Mouse (Mus musculus): ENCODE measurements around the gene Gm49369. TPM values are rescaled to one million over a fixed set of nuclear protein-coding genes. Genes with fewer than 3 reads are reported as not detected.
"Not testable (repeated sequence)": the region's sequence is repeated elsewhere in the genome, so short reads cannot be mapped to it uniquely, and the experiment has no call there.

The Gm49369 gene
- polyA plus RNA-seq, 2 experiments = 0.29 TPM; not detected in 1

DNA sequence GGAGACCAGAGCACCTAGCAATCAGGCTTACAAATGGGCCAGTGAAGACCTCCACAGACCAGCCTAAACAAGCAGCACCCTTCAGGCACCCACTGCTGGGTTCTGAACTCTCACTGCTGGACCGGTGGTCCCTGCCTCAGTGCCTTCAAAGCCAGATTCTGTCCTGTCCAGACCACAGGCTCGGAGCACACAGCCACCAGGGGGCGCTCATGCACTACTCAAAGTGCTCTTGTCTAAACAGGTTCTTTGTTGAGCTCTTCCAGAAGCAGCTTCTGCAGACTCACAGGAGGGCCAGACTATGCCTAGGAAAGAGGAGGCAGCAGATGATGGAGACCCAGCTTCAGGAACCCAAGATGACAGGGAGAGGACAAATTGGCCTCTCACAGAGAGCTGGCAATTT is 48.2 kb downstream of the Gm49369 start:
- Histone ChIP-seq H3K9ac (replicated peaks) (no peak overlapping the region), H3K27ac (no peak overlapping the region), H3K27me3 (ENCODE audit: control insufficient read depth, insufficient read depth, low read length) (no peaks in the 10 kb centered on the region), H3K4me2 (ENCODE audit: low read depth) (no peak overlapping the region), H3K36me3 (replicated peaks; ENCODE audit: control insufficient read depth, insufficient read depth, low read depth) (no peaks in the 10 kb centered on the region), H3K4me1 (replicated peaks; ENCODE audit: control insufficient read depth in 2 of 2, insufficient read depth in 2 of 2, low read length in 1 of 2) (peaks cover 12 to 18% of the 10 kb centered on the region in 2 experiments), H3K9me3 (ENCODE audit: control insufficient read depth, low read length) (no peaks in the 10 kb centered on the region), H3K4me3 (ENCODE audit: insufficient read depth in 1 of 2, low read depth in 2 of 2, low read length in 2 of 2) (no peak overlapping the region)
- TF ChIP-seq EP300 (IDR thresholded peaks at IDR 0.05; ENCODE audit: low read depth) = no peak
- peak; percentile 99 for TF ChIP-seq CTCF (IDR thresholded peaks at IDR 0.05; ENCODE audit: low read depth)
- ATAC-seq (ENCODE audit: insufficient read depth) (peak; percentile 58), DNase-seq (ENCODE audit: low read depth in 3 of 3, low spot score in 3 of 3) (peak; percentile 65 to 76 (median 69))
- 0% methylated on average over 3 of the region's 3 CpGs for WGBS (ENCODE audit: insufficient replicate concordance)

DNA sequence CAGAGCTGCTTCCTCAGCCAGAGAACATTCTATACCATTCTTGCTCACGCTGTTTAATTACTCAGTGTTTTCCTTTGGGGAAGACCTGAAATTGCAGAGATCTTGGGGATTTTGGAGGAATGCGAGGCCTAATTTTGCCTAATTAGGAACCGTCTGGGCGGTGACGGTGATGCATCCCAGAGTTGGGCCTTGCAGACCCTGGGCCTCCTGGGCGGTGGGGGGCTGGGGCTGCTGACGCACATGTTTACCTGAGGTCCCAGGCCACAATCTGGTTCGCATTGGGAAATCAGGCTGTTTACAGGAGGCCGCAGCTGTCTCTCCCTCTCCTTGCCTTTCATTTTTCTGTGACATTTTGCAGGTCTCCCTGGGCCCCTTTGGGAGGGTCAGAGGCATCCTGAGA is 49.7 kb downstream of the Gm49369 start:
- not testable (repeated sequence) for DNase-seq (ENCODE audit: low read depth in 3 of 3, low spot score in 3 of 3); H3K4me2 ChIP-seq (ENCODE audit: low read depth); H3K36me3 ChIP-seq (replicated peaks; ENCODE audit: control insufficient read depth, insufficient read depth, low read depth); H3K9ac ChIP-seq (replicated peaks); H3K27me3 ChIP-seq (ENCODE audit: control insufficient read depth, insufficient read depth, low read length); ATAC-seq (ENCODE audit: insufficient read depth); H3K27ac ChIP-seq; H3K9me3 ChIP-seq (ENCODE audit: control insufficient read depth, low read length); H3K4me3 ChIP-seq (ENCODE audit: insufficient read depth in 1 of 2, low read depth in 2 of 2, low read length in 2 of 2)
- 92% methylated on average over 3 of the region's 9 CpGs for WGBS (ENCODE audit: insufficient replicate concordance)
- peaks cover 12 to 18% of the 10 kb centered on the region in 2 experiments for H3K4me1 ChIP-seq (replicated peaks; ENCODE audit: control insufficient read depth in 2 of 2, insufficient read depth in 2 of 2, low read length in 1 of 2)

DNA sequence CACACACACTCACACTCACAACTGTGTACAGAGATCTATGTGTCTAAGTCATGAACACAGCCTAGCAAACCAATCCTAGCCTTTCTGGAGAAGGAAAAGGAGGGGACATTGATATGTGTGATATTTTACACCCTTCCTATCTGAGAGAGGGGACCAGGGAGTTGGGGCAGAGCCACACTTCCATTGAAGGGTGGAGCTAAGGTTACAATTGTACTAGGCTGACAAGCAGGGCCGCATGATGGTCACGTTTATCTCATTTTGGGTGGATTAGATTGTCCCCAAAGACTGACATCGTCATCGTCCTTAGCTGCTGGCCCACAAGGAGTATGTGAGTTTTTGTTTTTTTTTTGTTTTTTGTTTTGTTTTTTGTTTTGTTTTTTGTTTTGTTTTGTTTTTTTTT is 51.2 kb downstream of the Gm49369 start:
- H3K4me2 ChIP-seq (ENCODE audit: low read depth) = no peak overlapping the region
- H3K36me3 ChIP-seq (replicated peaks; ENCODE audit: control insufficient read depth, insufficient read depth, low read depth) = no peaks in the 10 kb centered on the region
- no peaks in the 10 kb centered on the region for H3K9me3 ChIP-seq (ENCODE audit: control insufficient read depth, low read length)
- TF ChIP-seq EP300 (IDR thresholded peaks at IDR 0.05; ENCODE audit: low read depth) (no peak), CTCF (IDR thresholded peaks at IDR 0.05; ENCODE audit: low read depth) (no peak)
- H3K27ac ChIP-seq = no peak overlapping the region
- 17% methylated on average over 4 of the region's 4 CpGs for WGBS (ENCODE audit: insufficient replicate concordance)
- DNase-seq (ENCODE audit: low read depth in 3 of 3, low spot score in 3 of 3) = no peak
- peaks cover 12 to 18% of the 10 kb centered on the region in 2 experiments for H3K4me1 ChIP-seq (replicated peaks; ENCODE audit: control insufficient read depth in 2 of 2, insufficient read depth in 2 of 2, low read length in 1 of 2)
- H3K27me3 ChIP-seq (ENCODE audit: control insufficient read depth, insufficient read depth, low read length) = no peaks in the 10 kb centered on the region
- H3K9ac ChIP-seq (replicated peaks) = no peak overlapping the region
- ATAC-seq (ENCODE audit: insufficient read depth) = peak; percentile 46; the same call in 1 of the 2 replicates
- H3K4me3 ChIP-seq (ENCODE audit: insufficient read depth in 1 of 2, low read depth in 2 of 2, low read length in 2 of 2) = no peak overlapping the region

DNA sequence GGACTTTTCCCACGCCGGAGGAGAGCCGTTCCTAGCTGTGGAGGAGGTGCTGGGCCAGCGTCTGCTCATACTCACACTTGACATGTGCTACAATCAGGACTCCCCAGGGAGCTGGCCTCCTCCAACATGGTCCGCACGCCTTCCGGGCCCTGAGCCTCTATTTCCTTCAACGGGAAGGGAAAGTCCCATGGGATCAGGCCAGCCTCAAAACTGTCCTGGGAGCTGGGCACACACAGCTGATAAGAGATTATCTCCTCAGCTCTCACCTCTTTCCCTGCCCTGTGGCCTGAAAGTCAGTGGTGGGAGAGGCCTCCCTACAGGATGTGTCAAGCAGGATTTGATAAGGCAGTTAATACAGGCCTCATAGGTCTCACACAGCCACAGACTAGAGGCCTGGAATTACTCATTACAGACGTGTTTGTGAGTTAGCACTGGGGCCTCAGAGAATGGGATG is 52.2 kb downstream of the Gm49369 start:
- no peaks in the 10 kb centered on the region for H3K36me3 ChIP-seq (replicated peaks; ENCODE audit: control insufficient read depth, insufficient read depth, low read depth)
- no peaks in the 10 kb centered on the region for H3K27me3 ChIP-seq (ENCODE audit: control insufficient read depth, insufficient read depth, low read length)
- WGBS (ENCODE audit: insufficient replicate concordance) = 44% methylated on average over 9 of the region's 9 CpGs
- H3K4me2 ChIP-seq (ENCODE audit: low read depth) = no peak overlapping the region
- H3K27ac ChIP-seq = no peak overlapping the region
- H3K4me3 ChIP-seq (ENCODE audit: insufficient read depth in 1 of 2, low read depth in 2 of 2, low read length in 2 of 2) = no peak overlapping the region
- ATAC-seq (ENCODE audit: insufficient read depth) = peak; percentile 69
- peaks cover 12 to 18% of the 10 kb centered on the region in 2 experiments for H3K4me1 ChIP-seq (replicated peaks; ENCODE audit: control insufficient read depth in 2 of 2, insufficient read depth in 2 of 2, low read length in 1 of 2)
- no peaks in the 10 kb centered on the region for H3K9me3 ChIP-seq (ENCODE audit: control insufficient read depth, low read length)
- no peak overlapping the region for H3K9ac ChIP-seq (replicated peaks)
- no peak for DNase-seq (ENCODE audit: low read depth in 3 of 3, low spot score in 3 of 3)
- TF ChIP-seq CTCF (IDR thresholded peaks at IDR 0.05; ENCODE audit: low read depth) = no peak
- peak; percentile 39 for TF ChIP-seq EP300 (IDR thresholded peaks at IDR 0.05; ENCODE audit: low read depth)

DNA sequence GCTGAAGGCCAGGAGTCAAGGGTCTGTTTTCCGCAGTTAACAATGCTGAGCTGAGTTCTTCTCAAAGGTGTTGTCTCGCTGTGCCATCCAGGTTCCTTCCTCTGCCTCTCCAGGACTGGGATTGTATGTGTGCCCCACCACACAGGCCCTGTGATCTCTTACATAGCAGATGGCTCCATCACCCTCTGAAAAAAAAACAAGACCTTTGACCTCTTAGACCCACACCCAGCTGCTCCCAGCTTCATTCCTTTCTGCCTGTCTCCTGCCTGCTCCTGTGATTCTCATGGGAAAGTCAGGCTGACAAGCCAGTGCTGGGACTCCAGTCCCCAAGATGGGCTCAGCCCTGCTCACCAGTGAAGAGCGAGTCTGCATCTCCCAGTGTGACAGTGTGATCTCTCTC is 54.0 kb downstream of the Gm49369 start:
- Histone ChIP-seq H3K4me1 (replicated peaks; ENCODE audit: control insufficient read depth in 2 of 2, insufficient read depth in 2 of 2, low read length in 1 of 2) (peaks cover 7 to 10% of the 10 kb centered on the region in 2 experiments), H3K4me3 (ENCODE audit: insufficient read depth in 1 of 2, low read depth in 2 of 2, low read length in 2 of 2) (no peak overlapping the region), H3K27me3 (ENCODE audit: control insufficient read depth, insufficient read depth, low read length) (no peaks in the 10 kb centered on the region), H3K9ac (replicated peaks) (no peak overlapping the region), H3K9me3 (ENCODE audit: control insufficient read depth, low read length) (no peaks in the 10 kb centered on the region), H3K36me3 (replicated peaks; ENCODE audit: control insufficient read depth, insufficient read depth, low read depth) (no peaks in the 10 kb centered on the region), H3K4me2 (ENCODE audit: low read depth) (no peak overlapping the region), H3K27ac (no peak overlapping the region)
- TF ChIP-seq CTCF (IDR thresholded peaks at IDR 0.05; ENCODE audit: low read depth) (no peak), EP300 (IDR thresholded peaks at IDR 0.05; ENCODE audit: low read depth) (no peak)
- DNase-seq (ENCODE audit: low read depth in 3 of 3, low spot score in 3 of 3) = no peak
- ATAC-seq (ENCODE audit: insufficient read depth) = no peak
- 64% methylated on average over 3 of the region's 3 CpGs for WGBS (ENCODE audit: insufficient replicate concordance)
